Mouse (Mus musculus) ES-CJ7 (cell line): Measurements from ENCODE around the gene Fam217a.
"Not testable (repeated sequence)": the region's sequence is repeated elsewhere in the genome, so short reads cannot be mapped to it uniquely, and the experiment has no call there.

Experiments used
- DNase-seq: peaks from one replicate; pipeline ENCODE4 v3.0.0; 2011; ENCODE audit warnings: low read depth, low spot score

Fam217a gene

DNA sequence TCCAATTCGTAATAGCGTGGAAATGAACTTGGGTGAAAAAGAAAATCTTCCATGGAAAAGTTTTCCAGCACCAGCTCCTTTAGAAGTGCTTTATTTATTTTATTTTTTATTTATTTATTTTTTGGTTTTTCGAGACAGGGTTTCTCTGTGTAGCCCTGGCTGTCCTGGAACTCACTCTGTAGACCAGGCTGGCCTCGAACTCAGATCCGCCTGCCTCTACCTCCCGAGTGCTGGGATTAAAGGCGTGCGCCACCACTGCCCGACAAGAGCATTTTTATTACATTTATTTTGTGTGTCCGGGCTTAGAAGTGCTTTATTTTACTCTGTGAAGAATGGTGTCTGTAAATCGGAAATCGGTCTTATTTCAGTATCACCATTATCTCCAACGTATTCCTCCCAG lies 49.4 kb downstream of the Fam217a start:
- DNase-seq = not testable (repeated sequence)

DNA sequence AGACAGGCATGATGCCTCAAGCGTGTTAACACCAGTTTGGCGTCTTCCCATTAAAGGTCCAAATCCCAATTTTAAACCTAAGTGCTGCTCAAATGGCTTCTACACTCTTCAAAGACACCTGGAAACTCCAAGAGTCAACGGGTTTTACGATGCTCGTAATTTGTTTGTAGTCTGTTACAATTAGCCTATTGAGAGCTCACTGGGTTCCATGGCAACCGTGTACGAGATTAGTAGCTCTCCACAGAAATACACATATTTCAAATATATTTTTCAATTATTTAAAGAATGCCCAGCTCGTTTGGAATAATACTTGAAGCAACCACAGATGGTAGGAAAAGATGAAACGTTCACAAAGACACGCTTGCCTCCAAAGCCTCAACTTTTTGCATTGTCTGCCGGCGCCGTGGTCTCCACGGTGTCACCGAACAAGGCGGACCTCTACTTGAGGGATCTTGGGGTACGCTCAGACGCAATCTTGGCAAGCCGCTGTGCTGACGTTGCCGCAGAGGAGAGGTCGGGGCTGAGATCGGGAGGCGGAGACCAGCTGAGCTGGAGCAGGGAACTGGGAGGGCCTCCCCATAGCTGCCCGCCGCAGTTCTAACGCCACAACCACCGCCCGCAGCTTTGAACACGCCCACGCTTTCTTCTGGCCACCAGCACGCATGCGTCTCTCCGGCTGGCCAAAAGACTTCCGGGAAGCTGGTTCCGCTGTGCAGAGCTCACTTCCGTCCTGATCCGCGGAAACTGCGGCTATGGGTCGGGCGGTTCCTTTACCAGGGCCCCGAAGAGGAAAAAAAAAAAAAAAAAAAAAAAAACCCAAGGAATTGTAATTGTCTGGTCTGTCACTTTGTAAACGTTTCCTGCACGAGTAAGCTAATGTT lies 50.1 kb downstream of the Fam217a start:
- peak; percentile 97 for DNase-seq

DNA sequence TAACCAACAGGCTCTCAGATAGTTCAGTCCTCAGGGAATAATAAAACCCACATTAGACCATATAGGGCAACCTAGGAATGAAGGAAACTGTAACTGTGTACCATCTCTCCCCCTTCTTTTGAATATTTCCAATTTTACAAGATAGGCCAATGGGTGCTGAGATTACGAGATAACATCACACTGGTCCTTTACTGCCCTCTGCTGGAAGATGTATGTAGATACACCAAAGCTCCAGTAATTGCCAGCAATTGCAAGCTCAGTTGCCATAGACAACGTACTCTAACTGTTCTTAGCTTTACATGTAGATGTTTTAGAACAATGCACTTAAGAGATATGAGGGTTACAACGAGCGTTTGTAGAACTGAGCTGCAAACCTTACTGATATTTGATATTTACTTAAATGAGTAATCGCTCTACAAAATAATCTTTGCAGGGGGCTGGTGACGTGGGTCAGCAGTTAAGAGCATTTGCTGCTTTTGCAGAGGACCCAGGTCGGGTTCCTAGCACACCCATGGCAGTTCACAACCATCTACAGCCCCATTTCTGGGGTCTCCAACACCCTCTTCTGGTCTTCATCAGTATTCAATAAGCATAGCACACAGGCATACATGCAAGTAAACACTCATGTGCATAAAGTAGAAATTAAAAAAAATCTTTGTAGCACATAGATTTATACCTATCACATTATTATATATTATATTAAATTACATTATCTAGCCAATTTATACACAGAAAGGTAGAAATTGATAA lies 59.5 kb downstream of the Fam217a start:
- DNase-seq = peak; percentile 77

DNA sequence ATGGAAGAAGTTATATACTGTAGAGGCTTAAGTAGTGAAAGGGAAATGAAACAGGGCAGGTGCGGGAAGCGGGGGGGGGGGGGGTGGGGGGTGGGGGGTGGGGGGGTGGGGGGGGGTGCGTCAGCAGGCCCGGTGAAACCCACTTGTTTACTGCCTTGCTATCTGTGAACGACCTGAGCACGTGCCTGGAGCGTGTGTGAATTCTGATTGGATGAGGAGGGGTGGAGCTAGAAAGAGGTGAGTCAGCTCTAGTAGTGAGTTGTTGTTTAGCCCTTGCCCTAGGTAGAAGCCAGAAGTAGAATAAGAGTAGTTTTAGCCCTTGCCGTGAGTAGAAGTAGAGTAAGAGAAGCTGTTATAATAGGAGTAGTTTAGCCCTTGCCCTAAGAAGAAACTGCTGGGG lies 62.9 kb downstream of the Fam217a start:
- not testable (repeated sequence) for DNase-seq
